Mouse (Mus musculus): Measurements from ENCODE around the gene Pbx4.

DNA sequence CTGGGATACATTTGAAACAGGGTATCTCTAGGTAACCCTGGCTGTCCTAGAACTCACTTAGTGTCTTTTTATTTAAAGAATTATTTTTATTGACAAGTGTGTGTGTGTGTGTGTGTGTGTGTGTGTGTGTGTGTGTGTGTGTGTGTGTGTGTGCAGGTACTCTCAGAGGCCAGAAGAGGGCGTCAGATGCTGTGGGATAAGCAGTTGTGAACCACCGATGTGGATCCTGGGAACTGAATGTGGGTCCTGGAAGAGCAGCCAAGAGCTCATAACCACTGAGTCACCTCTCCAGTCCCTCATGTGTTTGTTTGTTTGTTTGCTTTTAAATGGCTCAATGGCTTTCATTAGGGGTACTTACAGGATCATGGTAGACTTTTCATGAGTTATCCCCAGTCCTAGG, 17.4 kb upstream of the Pbx4 start:
- TF ChIP-seq POLR2A (IDR thresholded peaks at IDR 0.05; ENCODE audit: low read depth, low read length) (no peak), MAX (IDR thresholded peaks at IDR 0.05; ENCODE audit: low read length) (no peak), BHLHE40 (IDR thresholded peaks at IDR 0.05; ENCODE audit: low read depth, low read length) (no peak)

All from CH12.LX (cell line).